Mouse (Mus musculus): ENCODE data around the gene Magea2.
"Not testable (repeated sequence)": the region's sequence is repeated elsewhere in the genome, so short reads cannot be mapped to it uniquely, and the experiment has no call there.

The Magea2 gene

DNA sequence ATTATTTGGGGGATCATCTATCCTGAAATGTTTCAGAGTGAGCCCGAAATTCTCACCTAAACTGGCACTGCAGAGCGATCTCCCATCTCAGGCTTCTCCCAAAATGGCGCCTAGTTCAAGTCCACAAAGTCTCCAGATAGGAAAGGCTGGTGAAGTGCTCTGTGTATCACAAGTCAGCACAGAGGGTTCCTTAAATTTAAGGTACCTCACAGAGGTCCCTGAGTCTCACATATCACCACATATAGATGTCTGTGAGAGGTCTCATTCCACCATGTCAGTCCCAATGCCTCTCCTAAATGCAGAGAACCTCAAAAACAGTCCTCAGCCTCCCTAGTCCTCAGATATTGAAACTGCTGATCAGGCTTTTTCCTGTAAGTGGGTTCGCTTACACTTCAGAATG is at the start of gene Magea2:
Gene Magea2, minus strand, starts transcription at position 101 of the 400 bp plus-strand sequence.
- not testable (repeated sequence) for TF ChIP-seq GATA4 (IDR thresholded peaks at IDR 0.05; ENCODE audit: insufficient replicate concordance, low read length)

DNA sequence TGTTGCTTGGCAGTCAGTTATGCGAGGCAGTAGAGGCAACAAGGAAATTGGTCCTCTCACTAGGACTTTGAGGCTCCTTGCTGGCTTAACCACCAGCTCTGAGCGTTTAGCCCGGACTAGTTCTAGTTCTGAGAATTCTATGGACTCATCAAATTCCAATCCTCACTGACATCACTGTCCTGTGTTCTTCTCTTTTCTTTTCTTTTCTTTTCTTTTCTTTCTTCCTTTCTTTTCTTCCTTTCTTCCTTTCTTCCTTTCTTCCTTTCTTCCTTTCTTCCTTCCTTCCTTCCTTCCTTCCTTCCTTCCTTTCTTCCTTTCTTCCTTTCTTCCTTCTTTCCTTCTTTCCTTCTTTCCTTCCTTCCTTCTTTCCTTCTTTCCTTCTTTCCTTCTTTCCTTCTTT is 34.8 kb upstream of the Magea2 start, which contains the start of gene Cldn34b2:
Gene Cldn34b2, minus strand, starts transcription at position 101 of the 400 bp plus-strand sequence.
- TF ChIP-seq GATA4 (IDR thresholded peaks at IDR 0.05; ENCODE audit: insufficient replicate concordance, low read length): not testable (repeated sequence)

- TF ChIP-seq GATA4 (IDR thresholded peaks at IDR 0.05; ENCODE audit: insufficient replicate concordance, low read length): no peak
These were observed 4.6 kb upstream of the Magea2 start for GRCm38 (mm10) chrX:155098024-155098423.

GRCm38 (mm10) chrX:155089693-155090092 is 3.8 kb downstream of the Magea2 start, which contains the start of gene Magea1:
TSS of gene Magea1 (minus strand) at chrX:155089793.
- TF ChIP-seq GATA4 (IDR thresholded peaks at IDR 0.05; ENCODE audit: insufficient replicate concordance, low read length): not testable (repeated sequence)

GRCm38 (mm10) chrX:155063045-155063444 is 30.4 kb downstream of the Magea2 start, which contains the start of gene Magea5:
TSS of gene Magea5 (minus strand) at chrX:155063145.
- not testable (repeated sequence) for TF ChIP-seq GATA4 (IDR thresholded peaks at IDR 0.05; ENCODE audit: insufficient replicate concordance, low read length)

GRCm38 (mm10) chrX:154995750-154996149 is 97.7 kb downstream of the Magea2 start, which contains the start of gene Magea8:
TSS of gene Magea8 (minus strand) at chrX:154995850.
- TF ChIP-seq GATA4 (IDR thresholded peaks at IDR 0.05; ENCODE audit: insufficient replicate concordance, low read length): not testable (repeated sequence)
